Mouse (Mus musculus) limb, embryonic 11.5 days (tissue): ENCODE measurements around the gene Arid3a. TPM values are rescaled to one million over a fixed set of nuclear protein-coding genes. Genes with fewer than 3 reads are reported as not detected.

Source experiments
- ATAC-seq: fragments of 200-750 bp; cut with Nextera tagmentation; 2 replicates; pipeline ENCODE4 v1.8.0; 2017; ENCODE audit warnings: low read depth; ENCODE audit not compliant: insufficient number of reproducible peaks, low FRiP score, low TSS enrichment
- DNase-seq: peaks from one replicate; pipeline ENCODE4 v3.0.0-alpha.2; 2015; ENCODE audit warnings: low spot score
- H3K27ac ChIP-seq: fragments of 300-500 bp; sonication (generic); replicated peaks from 2 replicates; pipeline ENCODE4 v1.5.1; 2014; ENCODE audit warnings: low read depth, mild to moderate bottlenecking, low read length
- H3K27me3 ChIP-seq: fragments of 300-500 bp; sonication (generic); 2 replicates; pipeline ENCODE4 v1.6.1; 2014; ENCODE audit warnings: mild to moderate bottlenecking, low read length, mixed read lengths; ENCODE audit not compliant: control insufficient read depth, insufficient read depth
- H3K36me3 ChIP-seq: fragments of 300-500 bp; sonication (generic); 2 replicates; pipeline ENCODE4 v1.6.1; 2014; ENCODE audit warnings: mild to moderate bottlenecking, low read length, moderate library complexity, mixed read lengths; ENCODE audit not compliant: control insufficient read depth, insufficient read depth
- H3K4me1 ChIP-seq: fragments of 300-500 bp; sonication (generic); 2 replicates; pipeline ENCODE4 v1.6.1; 2014; ENCODE audit warnings: low read length, mixed read lengths; ENCODE audit not compliant: control insufficient read depth, insufficient read depth
- H3K4me2 ChIP-seq: fragments of 300-500 bp; sonication (generic); 2 replicates; pipeline ENCODE4 v1.6.1; 2014; ENCODE audit warnings: low read depth, mild to moderate bottlenecking, moderate library complexity; ENCODE audit not compliant: severe bottlenecking
- H3K4me3 ChIP-seq: fragments of 300-500 bp; sonication (generic); 2 replicates; pipeline ENCODE4 v1.5.1; 2014; ENCODE audit warnings: low read depth, low read length
- H3K9ac ChIP-seq: fragments of 300-500 bp; sonication (generic); 2 replicates; pipeline ENCODE4 v1.6.1; 2014; ENCODE audit warnings: mild to moderate bottlenecking, low read length
- H3K9me3 ChIP-seq: fragments of 300-500 bp; sonication (generic); 2 replicates; pipeline ENCODE4 v1.6.1; 2016; ENCODE audit warnings: low read length; ENCODE audit not compliant: control insufficient read depth
- WGBS: fragments of 180-500 bp; shearing (Covaris S2); extraction: QIAGEN DNeasy Blood & Tissue Kit; methylation state at CpG from one replicate; pipeline ENCODE4 v1.1.7; 2014; 5-methylcytosine and 5-hydroxymethylcytosine counted together
- polyA plus RNA-seq: library from polyadenylated mRNA; unstranded; fragments of >200 nt; fragmentation: Nextera tagmentation; extraction: Ambion mirVana; gene quantifications from 2 replicates; pipeline ENCODE4 v1.2.1, GENCODE M21; 2014

Gene Arid3a
- polyA plus RNA-seq, 1 experiment from 2014 or later = 12.9 TPM

- H3K9me3 ChIP-seq = no peaks in the 10 kb centered on the region
- no peak overlapping the region; the same call in 1 of the 2 replicates for H3K4me2 ChIP-seq
- 0 out of 2 replicates have a peak, but pooled peaks cover 2% of the 10 kb centered on the region for H3K4me1 ChIP-seq
- no peak overlapping the region for H3K9ac ChIP-seq
- peaks cover 14% of the 10 kb centered on the region; the same call in 1 of the 2 replicates for H3K36me3 ChIP-seq
- WGBS = 50% methylated on average over 20 of the region's 20 CpGs
- DNase-seq (no peak), ATAC-seq (no peak)
- no peak overlapping the region for H3K27ac ChIP-seq
- H3K27me3 ChIP-seq = no peaks in the 10 kb centered on the region
- no peak overlapping the region for H3K4me3 ChIP-seq
These were observed 29.3 kb upstream of the Arid3a start for GRCm38 (mm10) chr10:79897316-79898245.

DNA sequence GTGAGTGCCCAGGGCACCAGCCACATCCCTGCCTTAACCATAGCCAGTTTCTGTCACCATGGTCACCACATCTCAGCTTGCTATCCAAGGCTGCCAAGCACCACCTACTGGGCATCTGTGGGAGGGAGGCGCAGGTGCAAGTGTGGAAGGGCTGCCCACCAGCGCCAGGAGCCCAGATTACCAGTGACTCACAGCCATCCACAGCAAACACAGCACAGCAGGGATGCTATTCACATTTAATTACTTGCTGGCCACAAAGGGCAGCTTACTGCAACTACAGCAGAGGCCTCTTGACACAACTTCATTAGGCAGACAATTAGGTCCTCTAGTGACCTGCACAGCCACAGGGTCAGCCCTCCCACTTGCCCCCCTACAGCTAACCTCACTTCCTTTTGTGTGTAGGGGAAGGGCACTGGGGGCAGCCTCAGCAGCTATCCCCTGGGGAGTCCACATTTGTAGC lies 25.9 kb upstream of the Arid3a start:
- H3K36me3 ChIP-seq = peaks cover 20% of the 10 kb centered on the region; the same call in 1 of the 2 replicates
- WGBS = 43% methylated on average over 2 of the region's 2 CpGs

GRCm38 (mm10) chr10:79906712-79907111 lies 20.1 kb upstream of the Arid3a start:
- Histone ChIP-seq H3K4me2 (no peak overlapping the region), H3K9ac (no peak overlapping the region), H3K27me3 (no peaks in the 10 kb centered on the region), H3K4me1 (no peaks in the 10 kb centered on the region), H3K27ac (no peak overlapping the region), H3K9me3 (no peaks in the 10 kb centered on the region; the same call in 1 of the 2 replicates), H3K4me3 (no peak overlapping the region), H3K36me3 (peaks cover 15% of the 10 kb centered on the region; the same call in 1 of the 2 replicates)
- DNase-seq (no peak), ATAC-seq (no peak)
- WGBS = 95% methylated on average over 9 of the region's 9 CpGs

More for the DNA sequence above, 25.9 kb upstream of the Arid3a start:
- DNase-seq (no peak), ATAC-seq (no peak)
- Histone ChIP-seq H3K27me3 (no peaks in the 10 kb centered on the region), H3K4me3 (no peak overlapping the region), H3K9ac (no peak overlapping the region), H3K4me1 (0 out of 2 replicates have a peak, but pooled peaks cover 2% of the 10 kb centered on the region), H3K9me3 (no peaks in the 10 kb centered on the region; the same call in 1 of the 2 replicates), H3K4me2 (no peak overlapping the region), H3K27ac (no peak overlapping the region)

DNA sequence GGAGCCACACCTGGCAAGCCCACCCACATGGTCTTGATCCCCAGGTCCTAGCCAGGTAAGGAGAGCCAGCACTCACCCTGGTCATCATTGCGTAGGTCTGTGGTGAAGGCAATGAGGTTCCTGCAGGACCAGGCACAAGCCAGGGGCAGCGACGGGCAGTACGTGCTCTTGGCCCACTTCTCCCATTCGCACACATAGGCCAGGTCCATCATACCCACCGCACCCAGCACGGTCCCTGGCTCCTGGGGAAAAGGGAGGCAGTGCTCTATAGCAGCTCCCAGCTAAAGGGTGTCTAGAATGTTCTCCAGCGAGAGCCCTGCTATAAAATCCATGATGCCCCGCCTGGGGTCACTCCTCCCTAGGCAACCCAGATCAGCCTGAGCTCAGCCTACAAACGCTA lies 19.4 kb upstream of the Arid3a start:
- no peak overlapping the region for H3K4me2 ChIP-seq
- no peak for ATAC-seq
- DNase-seq = no peak
- H3K4me3 ChIP-seq = 0 out of 2 replicates have a peak overlapping the region, but pooled peaks have one; percentile 14
- no peaks in the 10 kb centered on the region for H3K4me1 ChIP-seq
- no peak overlapping the region for H3K27ac ChIP-seq
- no peak overlapping the region for H3K9ac ChIP-seq
- H3K27me3 ChIP-seq = no peaks in the 10 kb centered on the region
- H3K9me3 ChIP-seq = no peaks in the 10 kb centered on the region; the same call in 1 of the 2 replicates
- 95% methylated on average over 10 of the region's 10 CpGs for whole genome bisulfite sequencing
- peaks cover 15% of the 10 kb centered on the region; the same call in 1 of the 2 replicates for H3K36me3 ChIP-seq

DNA sequence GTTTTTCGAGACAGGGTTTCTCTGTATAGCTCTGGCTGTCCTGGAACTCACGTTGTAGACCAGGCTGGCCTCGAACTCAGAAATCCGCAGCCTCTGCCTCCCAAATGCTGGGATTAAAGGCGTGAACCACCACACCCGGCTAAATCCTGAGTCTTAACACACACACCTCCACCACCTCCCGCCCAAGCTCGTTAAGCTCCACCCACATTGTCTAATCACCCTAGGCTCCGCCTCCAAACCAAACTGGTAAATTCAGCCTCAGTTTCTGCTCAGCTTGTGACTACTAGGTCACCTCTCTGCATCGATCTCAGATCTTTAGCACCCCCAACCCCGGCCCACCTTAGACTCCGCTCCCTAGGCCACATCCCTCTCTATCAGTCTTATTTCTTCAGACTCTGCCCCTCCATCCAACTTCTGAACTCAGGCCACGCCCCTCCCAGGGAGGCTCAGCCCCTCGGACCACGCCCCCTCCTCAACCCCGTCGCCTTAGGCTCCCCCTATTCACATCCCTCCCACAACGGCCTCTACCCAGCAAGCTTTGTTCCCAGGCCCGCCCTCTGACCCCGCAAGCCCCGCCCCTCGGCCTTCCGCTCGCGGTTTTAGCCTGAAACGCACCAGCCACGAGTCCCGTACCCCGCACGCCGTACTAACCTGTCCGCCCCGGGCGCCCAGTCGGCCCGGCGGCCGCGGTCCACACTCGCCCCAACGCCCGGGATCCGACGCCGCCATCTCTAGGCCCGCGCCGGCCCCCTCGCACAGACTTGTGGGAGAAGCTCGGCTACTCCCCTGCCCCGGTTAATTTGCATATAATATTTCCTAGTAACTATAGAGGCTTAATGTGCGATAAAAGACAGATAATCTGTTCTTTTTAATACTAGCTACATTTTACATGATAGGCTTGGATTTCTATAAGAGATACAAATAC lies 18.4 kb upstream of the Arid3a start, which contains the start of gene Med16:
Gene Med16, minus strand, starts transcription at position 757 of the 925 bp plus-strand sequence.
- H3K36me3 ChIP-seq = peaks cover 12% of the 10 kb centered on the region; the same call in 1 of the 2 replicates
- H3K27me3 ChIP-seq = no peaks in the 10 kb centered on the region
- H3K4me3 ChIP-seq = peak within 1 kb of the TSS; percentile 71
- peak; percentile 97 for DNase-seq
- ATAC-seq = peak; percentile 94
- peak within 1 kb of the TSS; percentile 96 for H3K27ac ChIP-seq
- H3K4me1 ChIP-seq = no peaks in the 10 kb centered on the region
- H3K4me2 ChIP-seq = peak within 1 kb of the TSS; percentile 40
- H3K9ac ChIP-seq = peak within 1 kb of the TSS; percentile 96
- 1% methylated on average over 52 of the region's 52 CpGs for WGBS
- H3K9me3 ChIP-seq = no peaks in the 10 kb centered on the region; the same call in 1 of the 2 replicates

- ATAC-seq = no peak
- no peaks in the 10 kb centered on the region for H3K27me3 ChIP-seq
- peaks cover 12% of the 10 kb centered on the region; the same call in 1 of the 2 replicates for H3K36me3 ChIP-seq
- no peaks in the 10 kb centered on the region; the same call in 1 of the 2 replicates for H3K9me3 ChIP-seq
- H3K4me3 ChIP-seq = no peak overlapping the region
- no peak overlapping the region for H3K9ac ChIP-seq
- H3K4me2 ChIP-seq = no peak overlapping the region
- no peaks in the 10 kb centered on the region for H3K4me1 ChIP-seq
- DNase-seq = peak; percentile 59
- H3K27ac ChIP-seq = no peak overlapping the region
- WGBS = 23% methylated on average over 14 of the region's 14 CpGs
These were observed 17.5 kb upstream of the Arid3a start for GRCm38 (mm10) chr10:79909092-79909922.

GRCm38 (mm10) chr10:79910556-79910955 lies 16.3 kb upstream of the Arid3a start, which contains the start of gene Gm26602:
Gm26602 (plus strand) TSS chr10:79910856.
- H3K4me2 ChIP-seq = no peak within 1 kb of the TSS
- H3K27ac ChIP-seq = no peak within 1 kb of the TSS
- ATAC-seq (no peak), DNase-seq (no peak)
- no peak within 1 kb of the TSS for H3K4me3 ChIP-seq
- H3K36me3 ChIP-seq = peaks cover 4% of the 10 kb centered on the region; the same call in 1 of the 2 replicates
- H3K9ac ChIP-seq = no peak within 1 kb of the TSS
- no peaks in the 10 kb centered on the region for H3K4me1 ChIP-seq
- WGBS = 85% methylated on average over 4 of the region's 4 CpGs
- H3K9me3 ChIP-seq = no peaks in the 10 kb centered on the region
- no peaks in the 10 kb centered on the region for H3K27me3 ChIP-seq
